Mouse (Mus musculus) intestine, embryonic 15.5 days (tissue): ENCODE data around the gene Dnajc2. TPM values are rescaled to one million over a fixed set of nuclear protein-coding genes. Genes with fewer than 3 reads are reported as not detected.

Experiments
- ATAC-seq: fragments of 200-750 bp; cut with Nextera tagmentation; 2 replicates; pipeline ENCODE4 v1.8.0; 2017; ENCODE audit warnings: moderate TSS enrichment, moderate library complexity
- H3K27ac ChIP-seq: fragments of 300-500 bp; sonication (generic); 2 replicates; pipeline ENCODE4 v1.5.1; 2015; ENCODE audit warnings: mild to moderate bottlenecking, inconsistent platforms
- H3K27me3 ChIP-seq: fragments of 300-500 bp; sonication (generic); replicated peaks from 2 replicates; pipeline ENCODE4 v1.6.1; 2015; ENCODE audit warnings: inconsistent platforms
- H3K36me3 ChIP-seq: fragments of 300-500 bp; sonication (generic); 2 replicates; pipeline ENCODE4 v1.6.1; 2015; ENCODE audit warnings: inconsistent platforms
- H3K4me1 ChIP-seq: fragments of 300-500 bp; sonication (generic); replicated peaks from 2 replicates; pipeline ENCODE4 v1.6.1; 2015; ENCODE audit warnings: inconsistent platforms
- H3K4me2 ChIP-seq: fragments of 300-500 bp; sonication (generic); replicated peaks from 2 replicates; pipeline ENCODE4 v1.6.1; 2015; ENCODE audit warnings: mild to moderate bottlenecking, inconsistent platforms
- H3K4me3 ChIP-seq: fragments of 300-500 bp; sonication (generic); replicated peaks from 2 replicates; pipeline ENCODE4 v1.5.1; 2015; ENCODE audit warnings: inconsistent platforms
- H3K9ac ChIP-seq: fragments of 300-500 bp; sonication (generic); 2 replicates; pipeline ENCODE4 v1.6.1; 2015; ENCODE audit warnings: inconsistent platforms
- H3K9me3 ChIP-seq: fragments of 300-500 bp; sonication (generic); 2 replicates; pipeline ENCODE4 v1.6.1; 2016; ENCODE audit warnings: inconsistent platforms
- WGBS: fragments of 180-500 bp; shearing (Covaris S2); methylation state at CpG from one replicate; pipeline ENCODE4 v1.1.7; 2015; 5-methylcytosine and 5-hydroxymethylcytosine counted together
- polyA plus RNA-seq: library from polyadenylated mRNA; unstranded; fragments of >200 nt; fragmentation: Nextera tagmentation; extraction: Ambion mirVana; gene quantifications from 2 replicates; pipeline ENCODE4 v1.2.1, GENCODE M21; 2015

Gene Dnajc2
- polyA plus RNA-seq: 76.3 and 88.1 TPM in 2 replicates

GRCm38 (mm10) chr5:21785053-21785452 lies at the start of gene Dnajc2, which contains the start of gene Psmc2:
TSS of gene Dnajc2 (minus strand) at chr5:21785251.
TSS of gene Psmc2 (plus strand) at chr5:21785283.
- Histone ChIP-seq H3K4me1 (peaks cover 6% of the 10 kb centered on the region; the same call in 1 of the 2 replicates), H3K27me3 (no peaks in the 10 kb centered on the region), H3K4me3 (peak within 1 kb of the TSS; percentile 97), H3K9ac (peak within 1 kb of the TSS; percentile 85), H3K4me2 (peak within 1 kb of the TSS; percentile 85), H3K27ac (peak within 1 kb of the TSS; percentile 55), H3K9me3 (no peaks in the 10 kb centered on the region), H3K36me3 (peaks cover 18% of the 10 kb centered on the region)
- under 1% methylated on average over 37 of the region's 37 CpGs for WGBS
- ATAC-seq: peak; percentile 97

DNA sequence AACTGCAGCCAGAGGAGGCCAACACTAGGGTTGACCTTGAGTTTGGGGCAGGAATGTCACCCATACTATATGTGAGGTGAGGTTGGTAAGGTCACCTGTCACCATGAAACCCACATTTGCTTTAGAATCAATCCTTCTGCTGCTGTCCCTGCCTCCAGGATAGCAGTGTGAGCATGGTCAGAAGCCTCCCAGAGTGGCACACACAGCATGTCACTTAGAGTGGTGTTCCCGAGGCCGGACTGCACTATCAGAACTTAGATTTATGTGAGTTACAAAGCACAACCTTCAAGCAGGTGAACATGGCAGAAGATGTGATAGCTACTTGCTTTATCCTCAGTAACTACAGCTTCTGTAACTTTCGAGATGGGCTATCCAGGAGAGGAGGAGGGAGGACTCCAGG lies 46.7 kb upstream of the Dnajc2 start:
- no peak for ATAC-seq
- H3K4me3 ChIP-seq: no peak overlapping the region
- no peaks in the 10 kb centered on the region for H3K27me3 ChIP-seq
- H3K27ac ChIP-seq: no peak overlapping the region
- no peaks in the 10 kb centered on the region for H3K36me3 ChIP-seq
- WGBS: 75% methylated on average over 3 of the region's 3 CpGs
- no peaks in the 10 kb centered on the region for H3K9me3 ChIP-seq
- H3K4me1 ChIP-seq: no peaks in the 10 kb centered on the region
- H3K9ac ChIP-seq: no peak overlapping the region
- H3K4me2 ChIP-seq: no peak overlapping the region

- WGBS: 56% methylated on average over 4 of the region's 4 CpGs
- no peak overlapping the region for H3K9ac ChIP-seq
- no peak for ATAC-seq
These were observed 43.8 kb upstream of the Dnajc2 start for GRCm38 (mm10) chr5:21828855-21829254.

GRCm38 (mm10) chr5:21827643-21828042 lies 42.6 kb upstream of the Dnajc2 start:
- WGBS: 14% methylated on average over 4 of the region's 6 CpGs
- no peaks in the 10 kb centered on the region for H3K27me3 ChIP-seq
- ATAC-seq: no peak

More at GRCm38 (mm10) chr5:21828855-21829254, 43.8 kb upstream of the Dnajc2 start:
- Histone ChIP-seq H3K27ac (no peak overlapping the region), H3K27me3 (no peaks in the 10 kb centered on the region), H3K4me3 (no peak overlapping the region), H3K36me3 (no peaks in the 10 kb centered on the region), H3K4me2 (no peak overlapping the region), H3K9me3 (no peaks in the 10 kb centered on the region), H3K4me1 (no peaks in the 10 kb centered on the region)

DNA sequence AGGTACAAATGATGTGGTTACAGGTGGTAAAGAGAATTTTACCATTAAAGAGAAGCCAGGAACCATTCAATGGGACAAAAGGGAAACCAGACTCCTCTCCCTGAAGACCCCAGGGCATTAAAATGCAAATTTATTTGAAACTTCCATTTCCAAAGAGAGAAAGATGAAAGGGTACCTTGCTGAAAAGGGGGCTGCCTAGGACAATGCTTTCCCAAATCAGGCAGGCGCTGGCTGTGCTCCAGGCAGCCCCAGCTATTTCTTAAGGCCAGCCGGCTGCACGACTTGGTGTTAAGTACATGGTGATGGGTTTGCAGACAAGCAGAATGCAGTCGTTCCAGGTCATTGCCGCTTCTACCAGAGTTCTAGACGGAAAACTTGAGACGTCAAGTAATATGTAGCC lies 41.3 kb upstream of the Dnajc2 start:
- Histone ChIP-seq H3K27me3 (no peaks in the 10 kb centered on the region), H3K36me3 (no peaks in the 10 kb centered on the region), H3K4me1 (no peaks in the 10 kb centered on the region), H3K4me2 (no peak overlapping the region), H3K27ac (no peak overlapping the region), H3K9ac (no peak overlapping the region), H3K4me3 (no peak overlapping the region), H3K9me3 (no peaks in the 10 kb centered on the region)
- WGBS: 65% methylated on average over 7 of the region's 7 CpGs
- ATAC-seq: no peak

More at GRCm38 (mm10) chr5:21827643-21828042, 42.6 kb upstream of the Dnajc2 start:
- no peaks in the 10 kb centered on the region for H3K4me1 ChIP-seq
- no peak overlapping the region for H3K4me2 ChIP-seq
- no peak overlapping the region for H3K9ac ChIP-seq
- no peak overlapping the region for H3K27ac ChIP-seq
- H3K36me3 ChIP-seq: no peaks in the 10 kb centered on the region
- H3K4me3 ChIP-seq: no peak overlapping the region
- no peaks in the 10 kb centered on the region for H3K9me3 ChIP-seq

DNA sequence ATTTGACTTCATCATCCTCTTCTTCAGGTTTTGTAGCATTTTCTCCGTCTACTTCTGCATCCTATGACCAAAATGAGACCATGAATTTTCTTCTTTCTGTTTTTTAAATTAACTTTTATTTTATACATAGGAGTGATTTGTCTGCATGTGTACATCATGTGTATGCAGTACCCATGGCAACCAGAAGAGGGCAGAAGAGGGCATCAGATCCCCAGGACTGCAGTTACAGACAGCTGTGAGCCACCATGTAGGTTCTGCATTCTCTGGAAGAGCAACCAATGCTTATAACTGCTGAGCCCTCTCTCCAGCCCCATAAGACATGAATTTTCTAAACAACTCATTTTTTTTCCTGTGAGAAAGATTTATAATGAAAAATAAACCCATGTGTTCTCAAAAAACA lies 28.9 kb upstream of the Dnajc2 start:
- no peak overlapping the region for H3K4me2 ChIP-seq
- WGBS: 47% methylated on average over 1 of the region's 1 CpGs
- no peaks in the 10 kb centered on the region for H3K9me3 ChIP-seq
- no peak overlapping the region for H3K27ac ChIP-seq
- no peak overlapping the region for H3K9ac ChIP-seq
- H3K4me3 ChIP-seq: no peak overlapping the region
- H3K27me3 ChIP-seq: no peaks in the 10 kb centered on the region
- ATAC-seq: no peak
- H3K36me3 ChIP-seq: no peaks in the 10 kb centered on the region
- H3K4me1 ChIP-seq: no peaks in the 10 kb centered on the region

DNA sequence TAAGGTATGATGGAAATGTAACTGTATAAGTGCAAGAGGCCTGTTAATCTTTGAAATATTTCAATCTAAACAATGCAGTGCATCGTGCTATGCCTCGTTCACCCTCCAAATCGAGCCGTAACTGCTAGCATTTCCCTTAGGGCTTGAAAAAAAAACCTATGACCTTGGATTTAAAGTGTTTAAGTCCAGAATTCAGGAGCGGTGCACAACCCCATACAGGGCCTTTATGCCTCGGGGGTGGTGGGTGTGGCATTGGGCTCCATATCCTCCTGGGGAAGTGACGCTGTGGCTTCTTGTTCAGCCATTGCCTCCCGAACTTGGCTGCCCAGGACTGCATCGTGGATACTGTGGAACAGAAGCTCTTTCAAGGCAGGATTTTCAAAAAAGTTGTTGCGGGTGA lies 25.9 kb upstream of the Dnajc2 start:
- Histone ChIP-seq H3K4me2 (no peak overlapping the region), H3K36me3 (no peaks in the 10 kb centered on the region), H3K9me3 (no peaks in the 10 kb centered on the region), H3K27ac (no peak overlapping the region), H3K9ac (no peak overlapping the region), H3K4me3 (no peak overlapping the region), H3K4me1 (no peaks in the 10 kb centered on the region), H3K27me3 (no peaks in the 10 kb centered on the region)
- ATAC-seq: no peak
- WGBS: 72% methylated on average over 10 of the region's 10 CpGs

DNA sequence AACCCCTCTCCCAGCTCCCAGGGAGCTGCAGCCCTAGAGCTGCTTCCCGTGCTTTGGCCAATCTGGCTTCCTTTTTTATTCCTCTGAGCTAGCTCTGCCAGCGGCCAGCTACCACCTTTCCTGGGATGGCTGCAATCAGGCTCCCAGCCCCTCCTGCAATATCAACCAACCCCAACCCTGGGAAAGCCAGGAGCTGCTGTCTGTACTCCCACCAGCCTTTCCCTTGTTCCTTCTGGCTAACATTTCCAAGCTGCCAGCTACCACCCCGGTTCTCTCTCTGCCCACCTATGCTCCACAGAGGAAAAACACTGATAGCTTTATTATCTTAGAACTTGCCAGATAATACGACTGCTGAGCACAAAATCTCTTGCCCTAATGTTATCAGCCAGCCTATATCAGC lies 19.8 kb upstream of the Dnajc2 start:
- 79% methylated on average over 4 of the region's 4 CpGs for WGBS

GRCm38 (mm10) chr5:21803691-21804188 lies 18.7 kb upstream of the Dnajc2 start:
- H3K4me2 ChIP-seq: no peak overlapping the region
- H3K9me3 ChIP-seq: no peaks in the 10 kb centered on the region
- 95% methylated on average over 12 of the region's 12 CpGs for WGBS
- H3K27ac ChIP-seq: no peak overlapping the region
- ATAC-seq: no peak
- H3K9ac ChIP-seq: no peak overlapping the region
- H3K36me3 ChIP-seq: peaks cover 18% of the 10 kb centered on the region
- no peak overlapping the region for H3K4me3 ChIP-seq
- H3K27me3 ChIP-seq: no peaks in the 10 kb centered on the region
- H3K4me1 ChIP-seq: no peaks in the 10 kb centered on the region

More for the DNA sequence above, 19.8 kb upstream of the Dnajc2 start:
- peaks cover 12% of the 10 kb centered on the region; the same call in 1 of the 2 replicates for H3K36me3 ChIP-seq
- no peak overlapping the region for H3K27ac ChIP-seq
- H3K9ac ChIP-seq: no peak overlapping the region
- no peaks in the 10 kb centered on the region for H3K27me3 ChIP-seq
- H3K9me3 ChIP-seq: no peaks in the 10 kb centered on the region
- H3K4me3 ChIP-seq: no peak overlapping the region
- ATAC-seq: no peak
- no peak overlapping the region for H3K4me2 ChIP-seq
- no peaks in the 10 kb centered on the region for H3K4me1 ChIP-seq

- Histone ChIP-seq H3K9ac (no peak overlapping the region), H3K4me1 (no peaks in the 10 kb centered on the region), H3K9me3 (no peaks in the 10 kb centered on the region), H3K4me3 (no peak overlapping the region), H3K36me3 (peaks cover 18% of the 10 kb centered on the region), H3K4me2 (no peak overlapping the region), H3K27ac (no peak overlapping the region), H3K27me3 (no peaks in the 10 kb centered on the region)
- WGBS: 92% methylated on average over 9 of the region's 9 CpGs
- no peak for ATAC-seq
These were observed 17.9 kb upstream of the Dnajc2 start for GRCm38 (mm10) chr5:21802907-21803306.

- Histone ChIP-seq H3K4me2 (no peak overlapping the region), H3K4me1 (peaks cover 6% of the 10 kb centered on the region; the same call in 1 of the 2 replicates), H3K9ac (no peak overlapping the region), H3K9me3 (no peaks in the 10 kb centered on the region), H3K4me3 (no peak overlapping the region), H3K36me3 (0 out of 2 replicates have a peak, but pooled peaks cover 11% of the 10 kb centered on the region), H3K27ac (no peak overlapping the region), H3K27me3 (no peaks in the 10 kb centered on the region)
- ATAC-seq: no peak
These were observed 7.1 kb upstream of the Dnajc2 start for GRCm38 (mm10) chr5:21792166-21792565.

DNA sequence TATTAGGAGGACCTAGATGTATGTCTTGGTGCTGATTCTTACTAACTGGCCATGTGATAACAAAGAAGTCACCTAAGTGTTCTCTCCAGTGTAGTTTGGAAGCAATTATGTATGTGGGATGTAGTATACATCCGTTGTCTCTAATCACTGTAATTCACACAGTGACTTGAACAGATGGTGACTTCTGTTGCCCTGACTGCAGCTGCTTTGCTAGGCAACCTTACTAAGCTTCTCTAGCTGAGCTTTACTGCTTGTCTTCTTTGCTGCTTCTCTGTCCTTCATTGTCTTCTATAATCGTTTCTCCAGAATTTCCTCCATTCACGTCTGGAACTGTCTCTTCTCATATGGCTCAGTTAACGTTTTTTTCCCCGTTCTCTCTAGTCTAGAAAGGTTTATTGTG lies 4.0 kb upstream of the Dnajc2 start:
- Histone ChIP-seq H3K4me2 (no peak overlapping the region), H3K4me1 (peaks cover 6% of the 10 kb centered on the region; the same call in 1 of the 2 replicates), H3K27me3 (no peaks in the 10 kb centered on the region), H3K4me3 (no peak overlapping the region), H3K9me3 (no peaks in the 10 kb centered on the region), H3K9ac (no peak overlapping the region), H3K27ac (no peak overlapping the region), H3K36me3 (no peaks in the 10 kb centered on the region)
- WGBS: 64% methylated on average over 5 of the region's 5 CpGs
- ATAC-seq: no peak
